Comparison of ENCODE assay signal across 8 mouse cellular contexts in the genomic region with DNA sequence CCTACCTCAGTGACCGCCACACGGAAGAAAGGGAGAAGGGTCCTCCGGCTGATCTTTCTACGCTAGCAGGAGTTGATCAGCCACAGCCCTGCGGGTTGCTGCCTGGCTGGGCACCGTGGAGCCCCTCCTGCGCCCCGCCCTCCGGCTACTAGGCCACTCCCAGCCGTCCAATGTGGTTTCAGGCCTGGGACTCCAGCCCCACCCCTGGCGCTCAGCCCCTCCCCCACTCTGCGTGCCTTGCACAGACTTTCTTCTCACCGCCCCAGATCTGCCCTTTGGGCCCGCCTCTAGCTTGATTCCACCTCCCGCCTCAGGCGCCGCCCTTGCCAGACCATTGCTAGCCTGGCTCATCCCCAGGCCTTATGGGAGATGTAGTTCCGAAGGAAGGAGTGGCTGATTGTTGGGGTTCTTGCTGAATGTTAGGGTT. TPM values are rescaled to one million over a fixed set of nuclear protein-coding genes. Genes with fewer than 3 reads are reported as not detected.
DNase-seq lines count a peak whose midpoint lies in the region; ATAC-seq and TF ChIP-seq lines count a peak whose summit lies in the region.

Gene AI464131 (minus strand): TSS at position 91 of the 427 bp plus-strand sequence.

- no peak for TF ChIP-seq POLR2A in brain, embryonic 14.5 days (IDR thresholded peaks at IDR 0.05; ENCODE audit: borderline replicate concordance, extremely low read depth, insufficient read depth, insufficient read length, poor library complexity, severe bottlenecking)

- H3K27ac ChIP-seq in heart, embryonic 10.5 days: peak within 1 kb of the TSS; percentile 67
- peak within 1 kb of the TSS; percentile 79 for H3K27ac ChIP-seq in kidney, embryonic 15.5 days
- H3K27ac ChIP-seq in limb, embryonic 15.5 days: peak within 1 kb of the TSS; percentile 47

- TF ChIP-seq CTCF in brain, embryonic 14.5 days (IDR thresholded peaks at IDR 0.05; ENCODE audit: borderline replicate concordance, extremely low read depth, insufficient read depth, insufficient read length): no peak

- H3K36me3 ChIP-seq in heart, embryonic 10.5 days: no peaks in the 10 kb centered on the region
- no peaks in the 10 kb centered on the region for H3K36me3 ChIP-seq in kidney, embryonic 15.5 days
- no peaks in the 10 kb centered on the region for H3K36me3 ChIP-seq in limb, embryonic 15.5 days

- peaks cover 47% of the 10 kb centered on the region for H3K4me1 ChIP-seq in heart, embryonic 10.5 days
- peaks cover 63% of the 10 kb centered on the region for H3K4me1 ChIP-seq in kidney, embryonic 15.5 days
- peaks cover 47% of the 10 kb centered on the region for H3K4me1 ChIP-seq in limb, embryonic 15.5 days

- DNase-seq in B cell, adult 2 months: peak; percentile 51 to 58
- DNase-seq in brain, embryonic 14.5 days (ENCODE audit: low read depth): peak; percentile 98
- peak; percentile 99 for DNase-seq in heart, embryonic 10.5 days (ENCODE audit: low spot score)
- peak; percentile 72 for DNase-seq in monocyte, adult 2 months (ENCODE audit: low read depth in 1 of 2, low spot score in 2 of 2)
- peak; percentile 78 for DNase-seq in spleen, postnatal 36 days (ENCODE audit: low spot score in 2 of 2)

- H3K4me2 ChIP-seq in kidney, embryonic 15.5 days: peak within 1 kb of the TSS; percentile 70
- peak within 1 kb of the TSS; percentile 67 for H3K4me2 ChIP-seq in limb, embryonic 15.5 days

- 1% methylated on average over 18 of the region's 18 CpGs for WGBS in heart, embryonic 10.5 days
- WGBS in kidney, embryonic 15.5 days: under 1% methylated on average over 18 of the region's 18 CpGs
- 1% methylated on average over 18 of the region's 18 CpGs for WGBS in limb, embryonic 15.5 days

- no peaks in the 10 kb centered on the region for H3K9me3 ChIP-seq in heart, embryonic 10.5 days
- no peaks in the 10 kb centered on the region for H3K9me3 ChIP-seq in kidney, embryonic 15.5 days (replicated peaks)
- H3K9me3 ChIP-seq in limb, embryonic 15.5 days: no peaks in the 10 kb centered on the region

- H3K9ac ChIP-seq in kidney, embryonic 15.5 days: peak within 1 kb of the TSS; percentile 27
- peak within 1 kb of the TSS; percentile 33; the same call in 1 of the 2 replicates for H3K9ac ChIP-seq in limb, embryonic 15.5 days

- peak; percentile 61 for ATAC-seq in erythroblast, adult 5-6 weeks (replicated peaks; ENCODE audit: low FRiP score, poor library complexity, severe bottlenecking)
- peak; percentile 91 for ATAC-seq in kidney, embryonic 15.5 days (replicated peaks; ENCODE audit: low FRiP score)
- peak; percentile 93 for ATAC-seq in limb, embryonic 15.5 days (ENCODE audit: insufficient number of reproducible peaks, low FRiP score, low TSS enrichment, low read depth)

- peaks cover 64% of the 10 kb centered on the region for H3K27me3 ChIP-seq in heart, embryonic 10.5 days (ENCODE audit: insufficient read depth, poor library complexity, severe bottlenecking)
- H3K27me3 ChIP-seq in kidney, embryonic 15.5 days: peaks cover 52% of the 10 kb centered on the region
- H3K27me3 ChIP-seq in limb, embryonic 15.5 days: peaks cover 71% of the 10 kb centered on the region

- peak within 1 kb of the TSS; percentile 58 for H3K4me3 ChIP-seq in heart, embryonic 10.5 days
- H3K4me3 ChIP-seq in kidney, embryonic 15.5 days (replicated peaks): peak within 1 kb of the TSS; percentile 46
- peak within 1 kb of the TSS; percentile 43 for H3K4me3 ChIP-seq in limb, embryonic 15.5 days

RNA-seq across cellular contexts. Expression of gene AI464131, which starts in this region (rescaled TPM):
- polyA plus RNA-seq in brain, embryonic 14.5 days (2012; rRNA removed): 4.0 and 8.3 TPM in 2 replicates
- total RNA-seq in erythroblast, adult 5-6 weeks (2015; ENCODE audit: low replicate concordance): not detected in 2 replicates
- total RNA-seq in erythroblast, adult 5-6 weeks (2017; ENCODE audit: low replicate concordance): not detected in 2 replicates
- polyA plus RNA-seq in heart, embryonic 10.5 days (2016; fragmentation: Nextera tagmentation; extraction: Ambion mirVana): 2.9 and 3.2 TPM in 2 replicates
- 7.4 and 9.0 TPM in 2 replicates for polyA plus RNA-seq in kidney, embryonic 15.5 days (2015; fragmentation: Nextera tagmentation; extraction: Ambion mirVana)
- 6.6 and 11.9 TPM in 2 replicates for polyA plus RNA-seq in limb, embryonic 15.5 days (2015; fragmentation: Nextera tagmentation; extraction: Ambion mirVana)

Comparison
In these comparisons a context has a peak if more than half of its experiments do, and no peak if none do; other contexts are left out.
1. Peak in every context shown above with its lines: DNase-seq, ATAC-seq, H3K4me3 ChIP-seq and H3K27ac ChIP-seq.
2. Peak in ATAC-seq in erythroblast, adult 5-6 weeks; RNA of the gene not detected or under 1 TPM.